In the genomic region with DNA sequence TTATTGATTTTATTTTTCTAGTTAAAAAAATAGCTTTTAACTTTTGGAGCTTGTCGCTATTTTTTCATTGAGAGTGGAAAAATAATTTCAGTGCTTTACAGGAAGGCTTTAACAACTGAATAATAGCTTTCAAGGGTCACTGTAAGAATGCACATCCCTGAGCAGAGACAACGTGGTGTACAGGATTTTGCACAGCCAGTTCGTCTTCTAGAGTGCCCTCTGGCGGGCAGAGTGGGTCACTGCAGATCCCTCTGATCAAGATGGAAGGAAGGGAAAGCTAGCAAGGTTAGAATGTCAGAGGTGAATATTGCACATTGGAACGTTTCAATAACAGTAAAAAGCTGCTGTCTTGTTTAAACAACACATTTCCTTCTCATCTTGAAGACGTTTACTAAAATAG, we compare ENCODE assay signal across 9 mouse cellular contexts. TPM values are rescaled to one million over a fixed set of nuclear protein-coding genes. Genes with fewer than 3 reads are reported as not detected.
DNase-seq lines count a peak whose midpoint lies in the region; ATAC-seq and TF ChIP-seq lines count a peak whose summit lies in the region.
"Had no signal": no experiment of that assay in that cellular context is flagged by ENCODE, and none has a peak within 500 bp of the region (broad histone marks: within the 10 kb centered on the region; RNA-seq: fewer than 3 reads in every experiment).

No protein-coding gene starts in this region.

- ATAC-seq in neural tube, embryonic 15.5 days (ENCODE audit: low FRiP score) = no peak; the same call in 1 of the 2 replicates

- peak; percentile 81 for DNase-seq in neural tube, embryonic 10.5 days (ENCODE audit: extremely low spot score, low spot score)
- DNase-seq in cerebellum, postnatal 25 days = peak; percentile 81 to 86
- DNase-seq in gastrocnemius, adult 2 months = peak; percentile 68
- peak; percentile 59 for DNase-seq in kidney, adult 11 months
- peak; percentile 73 to 85 for DNase-seq in left cerebral cortex, postnatal 25 days (ENCODE audit: low spot score in 2 of 2)
- DNase-seq in naive thymus-derived CD4-positive, alpha-beta T cell, adult 2 months (ENCODE audit: low read depth) = peak; percentile 83
- DNase-seq in splenic B cell, adult 2 months (ENCODE audit: low read depth, low spot score) = peak; percentile 78

- 6% methylated on average over 6 of the region's 6 CpGs for WGBS in neural tube, embryonic 15.5 days

- H3K4me3 ChIP-seq in neural tube, embryonic 15.5 days (replicated peaks) = no peak overlapping the region
- H3K4me3 ChIP-seq in gastrocnemius, adult 2 months = no peak overlapping the region
- H3K4me3 ChIP-seq: stomach, embryonic 15.5 days had no signal

- TF ChIP-seq CTCF in gastrocnemius, adult 2 months (IDR thresholded peaks at IDR 0.05) = peak; percentile 96

- no peak overlapping the region for H3K27ac ChIP-seq in neural tube, embryonic 15.5 days (replicated peaks)
- H3K27ac ChIP-seq in gastrocnemius, adult 2 months = no peak overlapping the region
- H3K27ac ChIP-seq: stomach, embryonic 15.5 days had no signal

- H3K9me3 ChIP-seq in neural tube, embryonic 15.5 days (replicated peaks) = no peaks in the 10 kb centered on the region
- H3K9me3 ChIP-seq: stomach, embryonic 15.5 days had no signal

- H3K9ac ChIP-seq in neural tube, embryonic 15.5 days (replicated peaks) = no peak overlapping the region
- H3K9ac ChIP-seq: stomach, embryonic 15.5 days had no signal

- no peaks in the 10 kb centered on the region for H3K27me3 ChIP-seq in neural tube, embryonic 15.5 days (replicated peaks)
- H3K27me3 ChIP-seq in splenic B cell, adult 2 months (ENCODE audit: control insufficient read depth, insufficient read depth, low read length, poor library complexity, severe bottlenecking) = no peaks in the 10 kb centered on the region
- H3K27me3 ChIP-seq: stomach, embryonic 15.5 days had no signal

- intact Hi-C loops in gastrocnemius, adult 2 months (cut with DNase I) = loop anchor here (2.0 kb wide), 1 partner anchor 298 kb away; no protein-coding TSS in a partner anchor
- intact Hi-C loops in left cerebral cortex, postnatal 25 days (cut with DNase I) = loop anchor here (1.0 to 10.0 kb wide), 4 partner anchors 87 to 297 kb away; no protein-coding TSS in a partner anchor

- H3K4me1 ChIP-seq in neural tube, embryonic 15.5 days = no peaks in the 10 kb centered on the region
- H3K4me1 ChIP-seq: stomach, embryonic 15.5 days had no signal

- H3K36me3 ChIP-seq in neural tube, embryonic 15.5 days = no peaks in the 10 kb centered on the region
- H3K36me3 ChIP-seq in splenic B cell, adult 2 months (ENCODE audit: control insufficient read depth, insufficient read depth, low read length, poor library complexity, severe bottlenecking) = no peaks in the 10 kb centered on the region
- H3K36me3 ChIP-seq: stomach, embryonic 15.5 days had no signal

- no peak overlapping the region for H3K4me2 ChIP-seq in neural tube, embryonic 15.5 days
- H3K4me2 ChIP-seq: stomach, embryonic 15.5 days had no signal

RNA-seq across cellular contexts. Expression of a gene that starts 10.2 kb away (rescaled TPM):
- polyA plus RNA-seq in neural tube, embryonic 15.5 days (2015; fragmentation: Nextera tagmentation; extraction: Ambion mirVana) = 3.2 and 12.1 TPM in 2 replicates
- not detected for total RNA-seq in gastrocnemius, adult 2 months (2021)
- not detected for total RNA-seq in left cerebral cortex, postnatal 25 days (2021)

RNA-seq across cellular contexts. Expression of a gene that starts 18.0 kb away (rescaled TPM):
- polyA plus RNA-seq in neural tube, embryonic 15.5 days (2015; fragmentation: Nextera tagmentation; extraction: Ambion mirVana) = 1.1 TPM in 1 of 2 replicates, not detected in the other
- not detected for total RNA-seq in gastrocnemius, adult 2 months (2021)
- not detected for total RNA-seq in left cerebral cortex, postnatal 25 days (2021)

RNA-seq across cellular contexts. Expression of a gene that starts 40.0 kb away (rescaled TPM):
- polyA plus RNA-seq in neural tube, embryonic 15.5 days (2015; fragmentation: Nextera tagmentation; extraction: Ambion mirVana) = 2.1 and 4.8 TPM in 2 replicates
- under 1 TPM in 1 of 2 experiments, not detected in 1; 0.14 TPM for total RNA-seq in gastrocnemius, adult 2 months (2021)
- not detected for total RNA-seq in left cerebral cortex, postnatal 25 days (2021)
